Mouse (Mus musculus) granulocyte monocyte progenitor cell, adult 5-6 weeks (primary cell): ENCODE data around the gene Cry2. TPM values are rescaled to one million over a fixed set of nuclear protein-coding genes. Genes with fewer than 3 reads are reported as not detected.
"Not testable (repeated sequence)": the region's sequence is repeated elsewhere in the genome, so short reads cannot be mapped to it uniquely, and the experiment has no call there.

ENCODE experiments used
- ATAC-seq: replicated peaks from 2 replicates; pipeline ENCODE4 v1.8.0; 2016; ENCODE audit warnings: mild to moderate bottlenecking, moderate TSS enrichment, inconsistent platforms; ENCODE audit not compliant: poor library complexity, severe bottlenecking
- total RNA-seq, 2 experiments: library from RNA; stranded (forward) in 1 of 2; stranded (reverse) in 1 of 2; fragments of 200-712, 200-1000 nt in 1 of 2; fragments of >200 nt in 1 of 2; fragmentation: Nextera tagmentation in 1 of 2; gene quantifications; 2 replicates each; pipeline ENCODE4 v1.2.3; 2014 to 2017

Gene Cry2
- 12.3 and 15.8 TPM in 2 replicates for total RNA-seq (2014; fragmentation: Nextera tagmentation)
- total RNA-seq (2017) = 8.4 and 8.7 TPM in 2 replicates

- ATAC-seq = peak; percentile 86
Measured at GRCm38 (mm10) chr2:92433578-92434374, at the start of gene Cry2. TSS of gene Cry2 (minus strand) at chr2:92434043.

GRCm38 (mm10) chr2:92483505-92483904 is 49.7 kb upstream of the Cry2 start:
- ATAC-seq = peak; percentile 32

GRCm38 (mm10) chr2:92482551-92482950 is 48.7 kb upstream of the Cry2 start:
- ATAC-seq = peak; percentile 43

GRCm38 (mm10) chr2:92478313-92478688 is 44.5 kb upstream of the Cry2 start:
- peak; percentile 74 for ATAC-seq

GRCm38 (mm10) chr2:92477672-92478312 is 43.9 kb upstream of the Cry2 start:
- no peak for ATAC-seq

- ATAC-seq = not testable (repeated sequence)
Measured at GRCm38 (mm10) chr2:92476580-92476979, 42.7 kb upstream of the Cry2 start.

- no peak for ATAC-seq
Measured at GRCm38 (mm10) chr2:92475711-92476110, 41.9 kb upstream of the Cry2 start.

- no peak for ATAC-seq
Measured at GRCm38 (mm10) chr2:92474920-92475319, 41.1 kb upstream of the Cry2 start.

- ATAC-seq = no peak
Measured at GRCm38 (mm10) chr2:92471886-92472670, 38.2 kb upstream of the Cry2 start.

GRCm38 (mm10) chr2:92464690-92465089 is 30.8 kb upstream of the Cry2 start:
- peak; percentile 86 for ATAC-seq

GRCm38 (mm10) chr2:92461215-92461614 is 27.4 kb upstream of the Cry2 start:
- ATAC-seq = no peak

- peak; percentile 26 for ATAC-seq
Measured at GRCm38 (mm10) chr2:92459921-92460707, 26.3 kb upstream of the Cry2 start, which contains the start of gene Slc35c1. TSS of gene Slc35c1 (minus strand) at chr2:92460538.

- ATAC-seq = peak; percentile 73
Measured at GRCm38 (mm10) chr2:92459141-92459920, 25.5 kb upstream of the Cry2 start.

GRCm38 (mm10) chr2:92458481-92458880 is 24.6 kb upstream of the Cry2 start:
- ATAC-seq = no peak

- no peak for ATAC-seq
Measured at GRCm38 (mm10) chr2:92456970-92457530, 23.2 kb upstream of the Cry2 start.

GRCm38 (mm10) chr2:92455704-92456103 is 21.9 kb upstream of the Cry2 start:
- ATAC-seq = peak; percentile 12; the same call in 1 of the 2 replicates

GRCm38 (mm10) chr2:92454166-92454565 is 20.3 kb upstream of the Cry2 start:
- no peak for ATAC-seq

GRCm38 (mm10) chr2:92451126-92451525 is 17.3 kb upstream of the Cry2 start:
- ATAC-seq = no peak
